Mouse (Mus musculus): Measurements from ENCODE around the gene Acot10.
"Not testable (repeated sequence)": the region's sequence is repeated elsewhere in the genome, so short reads cannot be mapped to it uniquely, and the experiment has no call there.

Gene Acot10

GRCm38 (mm10) chr15:20666650-20667049 lies at the start of gene Acot10:
Gene Acot10, minus strand, starts transcription at chr15:20666750.
- TF ChIP-seq NANOG (IDR thresholded peaks at IDR 0.05; ENCODE audit: borderline replicate concordance, low read length) (no peak), CTCF (conservative IDR thresholded peaks at IDR 0.05; ENCODE audit: low read length) (no peak), POU5F1 (IDR thresholded peaks at IDR 0.05; ENCODE audit: borderline replicate concordance, low read length) (no peak)
- no peaks in the 10 kb centered on the region for H3K9me3 ChIP-seq (ENCODE audit: low read length)
- H3K36me3 ChIP-seq (ENCODE audit: insufficient read depth, low read length): no peaks in the 10 kb centered on the region
- H3K4me3 ChIP-seq (replicated peaks; ENCODE audit: low read length): no peak within 1 kb of the TSS
- no peaks in the 10 kb centered on the region for H3K27me3 ChIP-seq (ENCODE audit: insufficient read depth, low read length)
- H3K4me1 ChIP-seq (replicated peaks; ENCODE audit: low read depth, low read length): no peaks in the 10 kb centered on the region

GRCm38 (mm10) chr15:20711859-20712258 lies 45.3 kb upstream of the Acot10 start:
- Histone ChIP-seq H3K27me3 (ENCODE audit: insufficient read depth, low read length) (no peaks in the 10 kb centered on the region), H3K36me3 (ENCODE audit: insufficient read depth, low read length) (no peaks in the 10 kb centered on the region), H3K4me1 (replicated peaks; ENCODE audit: low read depth, low read length) (no peaks in the 10 kb centered on the region), H3K4me3 (replicated peaks; ENCODE audit: low read length) (no peak overlapping the region), H3K9me3 (ENCODE audit: low read length) (no peaks in the 10 kb centered on the region)
- no peak for TF ChIP-seq NANOG (IDR thresholded peaks at IDR 0.05; ENCODE audit: borderline replicate concordance, low read length)

DNA sequence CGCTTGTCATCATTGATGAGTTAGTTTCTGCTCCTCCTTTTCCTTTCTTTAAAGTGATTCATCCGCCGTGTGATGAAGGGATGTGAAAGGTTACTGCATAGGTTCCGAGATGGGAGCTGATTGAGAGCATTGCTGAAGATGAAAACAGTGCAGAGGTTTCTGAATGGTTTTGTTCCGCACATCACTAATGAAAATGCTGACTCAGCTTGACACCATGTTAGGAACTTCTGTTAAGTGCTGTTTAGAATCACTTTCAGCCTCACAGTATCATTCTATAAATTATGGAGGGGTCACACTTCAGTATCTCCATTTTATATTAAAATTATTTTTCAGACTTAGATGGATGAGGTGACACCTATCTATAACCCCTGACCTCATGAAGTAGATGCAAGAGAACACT lies 29.7 kb upstream of the Acot10 start:
- Histone ChIP-seq H3K9me3 (ENCODE audit: low read length) (no peaks in the 10 kb centered on the region), H3K36me3 (ENCODE audit: insufficient read depth, low read length) (no peaks in the 10 kb centered on the region), H3K4me3 (replicated peaks; ENCODE audit: low read length) (no peak overlapping the region), H3K27me3 (ENCODE audit: insufficient read depth, low read length) (no peaks in the 10 kb centered on the region), H3K4me1 (replicated peaks; ENCODE audit: low read depth, low read length) (no peaks in the 10 kb centered on the region)
- TF ChIP-seq CTCF (conservative IDR thresholded peaks at IDR 0.05; ENCODE audit: low read length): no peak
- TF ChIP-seq NANOG (IDR thresholded peaks at IDR 0.05; ENCODE audit: borderline replicate concordance, low read length): no peak
- no peak for TF ChIP-seq POU5F1 (IDR thresholded peaks at IDR 0.05; ENCODE audit: borderline replicate concordance, low read length)

GRCm38 (mm10) chr15:20684200-20684599 lies 17.6 kb upstream of the Acot10 start:
- Histone ChIP-seq H3K4me3 (replicated peaks; ENCODE audit: low read length) (no peak overlapping the region), H3K4me1 (replicated peaks; ENCODE audit: low read depth, low read length) (no peaks in the 10 kb centered on the region), H3K9me3 (ENCODE audit: low read length) (no peaks in the 10 kb centered on the region), H3K27me3 (ENCODE audit: insufficient read depth, low read length) (no peaks in the 10 kb centered on the region), H3K36me3 (ENCODE audit: insufficient read depth, low read length) (no peaks in the 10 kb centered on the region)
- TF ChIP-seq NANOG (IDR thresholded peaks at IDR 0.05; ENCODE audit: borderline replicate concordance, low read length) (no peak), CTCF (conservative IDR thresholded peaks at IDR 0.05; ENCODE audit: low read length) (no peak), POU5F1 (IDR thresholded peaks at IDR 0.05; ENCODE audit: borderline replicate concordance, low read length) (no peak)

DNA sequence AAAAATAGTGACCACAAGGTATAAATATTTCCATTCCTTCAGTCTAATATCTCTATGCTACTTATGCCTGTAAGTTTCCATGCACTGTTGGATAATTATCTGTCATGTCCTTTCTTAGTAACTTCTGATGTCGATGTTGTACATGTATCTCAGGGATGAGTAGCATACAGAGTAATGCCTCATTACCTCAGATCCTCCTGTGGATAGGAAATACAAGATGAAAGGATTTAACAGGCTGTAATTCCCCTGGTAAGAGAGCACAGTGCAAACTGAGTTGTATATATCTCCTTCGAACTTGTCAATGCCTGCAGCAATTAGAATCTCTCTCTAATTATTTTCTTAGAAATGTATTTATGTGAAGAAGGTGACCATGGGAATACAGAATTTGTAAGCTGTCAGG lies 16.2 kb upstream of the Acot10 start:
- Histone ChIP-seq H3K4me3 (replicated peaks; ENCODE audit: low read length) (no peak overlapping the region), H3K9me3 (ENCODE audit: low read length) (no peaks in the 10 kb centered on the region), H3K36me3 (ENCODE audit: insufficient read depth, low read length) (no peaks in the 10 kb centered on the region), H3K27me3 (ENCODE audit: insufficient read depth, low read length) (no peaks in the 10 kb centered on the region), H3K4me1 (replicated peaks; ENCODE audit: low read depth, low read length) (no peaks in the 10 kb centered on the region)
- no peak for TF ChIP-seq NANOG (IDR thresholded peaks at IDR 0.05; ENCODE audit: borderline replicate concordance, low read length)
- TF ChIP-seq POU5F1 (IDR thresholded peaks at IDR 0.05; ENCODE audit: borderline replicate concordance, low read length): no peak
- TF ChIP-seq CTCF (conservative IDR thresholded peaks at IDR 0.05; ENCODE audit: low read length): no peak

DNA sequence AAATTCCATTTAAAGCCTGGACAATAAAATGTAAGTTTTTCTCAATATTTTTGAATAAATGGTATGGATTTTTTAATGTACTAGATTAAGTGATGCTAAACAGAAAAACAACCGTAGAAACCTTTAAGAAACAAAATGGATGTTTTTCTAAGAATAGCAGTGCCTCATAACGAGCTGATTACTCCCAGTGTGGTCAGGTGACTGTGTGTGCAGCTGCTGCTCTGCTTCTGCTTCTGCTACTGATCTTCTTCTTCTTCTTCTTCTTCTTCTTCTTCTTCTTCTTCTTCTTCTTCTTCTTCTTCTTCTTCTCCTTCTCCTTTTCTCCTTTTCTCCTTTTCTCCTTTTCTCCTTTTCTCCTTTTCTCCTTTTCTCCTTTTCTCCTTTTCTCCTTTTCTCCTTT lies 3.0 kb upstream of the Acot10 start:
- not testable (repeated sequence) for H3K36me3 ChIP-seq (ENCODE audit: insufficient read depth, low read length); H3K4me1 ChIP-seq (replicated peaks; ENCODE audit: low read depth, low read length); H3K9me3 ChIP-seq (ENCODE audit: low read length); H3K4me3 ChIP-seq (replicated peaks; ENCODE audit: low read length); H3K27me3 ChIP-seq (ENCODE audit: insufficient read depth, low read length)

GRCm38 (mm10) chr15:20667989-20668388 lies 1.4 kb upstream of the Acot10 start:
- Histone ChIP-seq H3K4me3 (replicated peaks; ENCODE audit: low read length) (no peak overlapping the region), H3K36me3 (ENCODE audit: insufficient read depth, low read length) (no peaks in the 10 kb centered on the region), H3K9me3 (ENCODE audit: low read length) (no peaks in the 10 kb centered on the region), H3K4me1 (replicated peaks; ENCODE audit: low read depth, low read length) (no peaks in the 10 kb centered on the region), H3K27me3 (ENCODE audit: insufficient read depth, low read length) (no peaks in the 10 kb centered on the region)
- no peak for TF ChIP-seq CTCF (conservative IDR thresholded peaks at IDR 0.05; ENCODE audit: low read length)

- H3K27me3 ChIP-seq (ENCODE audit: insufficient read depth, low read length): no peaks in the 10 kb centered on the region
- H3K9me3 ChIP-seq (ENCODE audit: low read length): no peaks in the 10 kb centered on the region
- H3K36me3 ChIP-seq (ENCODE audit: insufficient read depth, low read length): no peaks in the 10 kb centered on the region
- TF ChIP-seq CTCF (conservative IDR thresholded peaks at IDR 0.05; ENCODE audit: low read length) (no peak), POU5F1 (IDR thresholded peaks at IDR 0.05; ENCODE audit: borderline replicate concordance, low read length) (no peak), NANOG (IDR thresholded peaks at IDR 0.05; ENCODE audit: borderline replicate concordance, low read length) (no peak)
- H3K4me3 ChIP-seq (replicated peaks; ENCODE audit: low read length): no peak overlapping the region
- no peaks in the 10 kb centered on the region for H3K4me1 ChIP-seq (replicated peaks; ENCODE audit: low read depth, low read length)
Measured at GRCm38 (mm10) chr15:20667350-20667749, 800 bp upstream of the Acot10 start.

- Histone ChIP-seq H3K4me3 (replicated peaks; ENCODE audit: low read length) (no peak overlapping the region), H3K27me3 (ENCODE audit: insufficient read depth, low read length) (no peaks in the 10 kb centered on the region), H3K36me3 (ENCODE audit: insufficient read depth, low read length) (no peaks in the 10 kb centered on the region), H3K4me1 (replicated peaks; ENCODE audit: low read depth, low read length) (no peaks in the 10 kb centered on the region), H3K9me3 (ENCODE audit: low read length) (no peaks in the 10 kb centered on the region)
- no peak for TF ChIP-seq NANOG (IDR thresholded peaks at IDR 0.05; ENCODE audit: borderline replicate concordance, low read length)
- no peak for TF ChIP-seq CTCF (conservative IDR thresholded peaks at IDR 0.05; ENCODE audit: low read length)
- no peak for TF ChIP-seq POU5F1 (IDR thresholded peaks at IDR 0.05; ENCODE audit: borderline replicate concordance, low read length)
Measured at GRCm38 (mm10) chr15:20660221-20660620, 6.3 kb downstream of the Acot10 start.

All from E14TG2a.4 (cell line).